ENCODE assay signal across 10 mouse cellular contexts in the genomic region with DNA sequence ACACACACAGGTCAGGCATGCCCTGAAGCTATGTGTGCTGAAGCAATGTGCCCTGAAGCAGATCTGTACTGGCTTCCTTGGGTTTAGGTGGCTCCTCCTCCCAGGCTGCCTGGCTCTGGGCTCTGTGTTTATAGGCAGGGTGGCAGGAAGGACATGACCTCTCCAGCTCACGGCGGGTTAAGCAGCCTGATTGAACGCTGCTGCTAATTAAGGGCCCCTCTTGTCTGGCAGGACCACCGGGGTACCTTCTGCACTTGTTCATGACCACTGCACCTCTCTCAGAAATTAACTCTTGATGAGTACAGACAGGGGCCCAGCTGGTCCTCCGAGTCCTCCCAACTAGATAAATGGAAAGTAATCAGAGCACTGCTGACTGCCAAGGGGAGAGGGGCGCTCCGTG.
DNase-seq lines count a peak whose midpoint lies in the region; ATAC-seq and TF ChIP-seq lines count a peak whose summit lies in the region.
"Had no signal": no experiment of that assay in that cellular context is flagged by ENCODE, and none has a peak within 500 bp of the region (broad histone marks: within the 10 kb centered on the region; RNA-seq: fewer than 3 reads in every experiment).

No protein-coding gene starts in this region.

- H3K4me1 ChIP-seq in heart, postnatal 0 days (ENCODE audit: control insufficient read depth, insufficient read depth): peaks cover 10% of the 10 kb centered on the region; the same call in 1 of the 2 replicates
- H3K4me1 ChIP-seq in embryonic facial prominence, embryonic 14.5 days (ENCODE audit: control insufficient read depth, insufficient read depth, low read length): peaks cover 11% of the 10 kb centered on the region; the same call in 1 of the 2 replicates
- peaks cover 7% of the 10 kb centered on the region; the same call in 1 of the 2 replicates for H3K4me1 ChIP-seq in midbrain, embryonic 14.5 days (ENCODE audit: control insufficient read depth, insufficient read depth, low read length)

- no peak overlapping the region for H3K4me3 ChIP-seq in heart, postnatal 0 days (ENCODE audit: low read depth, low read length)
- no peak overlapping the region for H3K4me3 ChIP-seq in embryonic facial prominence, embryonic 14.5 days (ENCODE audit: low read depth, low read length)
- no peak overlapping the region for H3K4me3 ChIP-seq in midbrain, embryonic 14.5 days (replicated peaks; ENCODE audit: low read depth, low read length)
- H3K4me3 ChIP-seq: limb, embryonic 15.5 days had no signal

- ATAC-seq in heart, postnatal 0 days (ENCODE audit: insufficient read depth, low read depth): 0 out of 2 replicates have a peak, but pooled peaks have one; percentile 44
- peak; percentile 41; the same call in 1 of the 2 replicates for ATAC-seq in embryonic facial prominence, embryonic 14.5 days (ENCODE audit: low read depth)
- ATAC-seq in midbrain, embryonic 14.5 days (ENCODE audit: low FRiP score, low TSS enrichment): peak; percentile 20; the same call in 1 of the 2 replicates

- no peaks in the 10 kb centered on the region for H3K36me3 ChIP-seq in heart, postnatal 0 days (replicated peaks; ENCODE audit: control insufficient read depth, insufficient read depth, low read length)
- no peaks in the 10 kb centered on the region for H3K36me3 ChIP-seq in embryonic facial prominence, embryonic 14.5 days (ENCODE audit: control insufficient read depth, insufficient read depth, low read length)
- H3K36me3 ChIP-seq in midbrain, embryonic 14.5 days (ENCODE audit: control insufficient read depth, insufficient read depth, low read length): no peaks in the 10 kb centered on the region
- H3K36me3 ChIP-seq: limb, embryonic 15.5 days had no signal

- TF ChIP-seq CTCF in heart, postnatal 0 days (IDR thresholded peaks at IDR 0.05; ENCODE audit: low read depth): no peak

- H3K9ac ChIP-seq in heart, postnatal 0 days (replicated peaks; ENCODE audit: low read depth, low read length): no peak overlapping the region
- no peak overlapping the region for H3K9ac ChIP-seq in embryonic facial prominence, embryonic 14.5 days (ENCODE audit: low read depth, low read length)
- H3K9ac ChIP-seq in midbrain, embryonic 14.5 days (replicated peaks; ENCODE audit: low read length): no peak overlapping the region
- H3K9ac ChIP-seq: limb, embryonic 15.5 days had no signal

- intact Hi-C loops in left cerebral cortex, postnatal 36 days (cut with DNase I): no loop called here

- H3K9me3 ChIP-seq in heart, postnatal 0 days (replicated peaks; ENCODE audit: control insufficient read depth, low read length): no peaks in the 10 kb centered on the region
- H3K9me3 ChIP-seq in embryonic facial prominence, embryonic 14.5 days (ENCODE audit: control insufficient read depth, low read length): no peaks in the 10 kb centered on the region
- no peaks in the 10 kb centered on the region for H3K9me3 ChIP-seq in midbrain, embryonic 14.5 days (ENCODE audit: control insufficient read depth, low read length)
- H3K9me3 ChIP-seq: limb, embryonic 15.5 days had no signal

- H3K27ac ChIP-seq in heart, postnatal 0 days (ENCODE audit: low read depth): no peak overlapping the region
- H3K27ac ChIP-seq in embryonic facial prominence, embryonic 14.5 days (replicated peaks; ENCODE audit: low read depth, low read length): no peak overlapping the region
- H3K27ac ChIP-seq in midbrain, embryonic 14.5 days (replicated peaks; ENCODE audit: low read depth, low read length): no peak overlapping the region
- H3K27ac ChIP-seq: limb, embryonic 15.5 days had no signal

- 15% methylated on average over 7 of the region's 7 CpGs for WGBS in heart, postnatal 0 days
- 8% methylated on average over 7 of the region's 7 CpGs for WGBS in embryonic facial prominence, embryonic 14.5 days
- 22% methylated on average over 7 of the region's 7 CpGs for WGBS in midbrain, embryonic 14.5 days

- no peak for TF ChIP-seq EP300 in heart, postnatal 0 days (IDR thresholded peaks at IDR 0.05; ENCODE audit: low read depth)

- H3K4me2 ChIP-seq in heart, postnatal 0 days (ENCODE audit: low read depth, low read length): peak overlapping the region; percentile 24; the same call in 1 of the 2 replicates
- H3K4me2 ChIP-seq in embryonic facial prominence, embryonic 14.5 days (ENCODE audit: low read depth, low read length): no peak overlapping the region
- no peak overlapping the region for H3K4me2 ChIP-seq in midbrain, embryonic 14.5 days (ENCODE audit: low read length)
- H3K4me2 ChIP-seq: limb, embryonic 15.5 days had no signal

- no peaks in the 10 kb centered on the region for H3K27me3 ChIP-seq in heart, postnatal 0 days (ENCODE audit: control insufficient read depth, insufficient read depth, low read length)
- no peaks in the 10 kb centered on the region for H3K27me3 ChIP-seq in embryonic facial prominence, embryonic 14.5 days (replicated peaks; ENCODE audit: control insufficient read depth, insufficient read depth, low read length)
- peaks cover 49% of the 10 kb centered on the region for H3K27me3 ChIP-seq in midbrain, embryonic 14.5 days (ENCODE audit: control insufficient read depth, insufficient read depth, low read length)

- DNase-seq in heart, postnatal 0 days (ENCODE audit: low spot score): peak; percentile 15
- DNase-seq in heart, postnatal 4 days: no peak
- DNase-seq in embryonic facial prominence, embryonic 14.5 days (ENCODE audit: low spot score): peak; percentile 44
- DNase-seq in kidney, adult 9 months: peak; percentile 11
- peak; percentile 26 for DNase-seq in midbrain, embryonic 14.5 days
- DNase-seq in left cerebral cortex, postnatal 36 days (ENCODE audit: low spot score in 2 of 2): no peak
- DNase-seq in testis, postnatal 10 days (ENCODE audit: low spot score): no peak
- DNase-seq: lung, postnatal 14 days; thymus, postnatal 25 days had no signal

Comparison
In these comparisons a context has a peak if more than half of its experiments do, and no peak if none do; other contexts are left out.
1. DNase-seq: peak in heart, postnatal 0 days (single experiment), embryonic facial prominence, embryonic 14.5 days (single experiment), kidney, adult 9 months (single experiment) and midbrain, embryonic 14.5 days (single experiment); none in heart, postnatal 4 days (single experiment), left cerebral cortex, postnatal 36 days (0 of 2) and testis, postnatal 10 days (single experiment).
2. Peak in every context shown above with its lines, with median percentiles within 50 percentile points of each other: ATAC-seq.